Mouse (Mus musculus) embryonic facial prominence, embryonic 11.5 days (tissue): ENCODE data around the gene Spsb1. TPM values are rescaled to one million over a fixed set of nuclear protein-coding genes. Genes with fewer than 3 reads are reported as not detected.
A peak's percentile ranks its signal among the peaks of the same experiment; 100 is the strongest.

ENCODE experiments used
- ATAC-seq: fragments of 200-750 bp; cut with Nextera tagmentation; replicated peaks from 2 replicates; pipeline ENCODE4 v1.8.0; 2017; ENCODE audit warnings: low read depth; ENCODE audit not compliant: insufficient number of reproducible peaks, low FRiP score, low TSS enrichment
- DNase-seq: peaks from one replicate; pipeline ENCODE4 v3.0.0-alpha.2; 2015; ENCODE audit warnings: low spot score
- H3K27ac ChIP-seq: fragments of 300-500 bp; sonication (generic); replicated peaks from 2 replicates; pipeline ENCODE4 v1.5.1; 2014; ENCODE audit warnings: mild to moderate bottlenecking, low read depth, low read length, control low read depth
- H3K27me3 ChIP-seq: fragments of 300-500 bp; sonication (generic); 2 replicates; pipeline ENCODE4 v1.6.1; 2014; ENCODE audit warnings: mild to moderate bottlenecking, low read length, moderate library complexity, mixed read lengths; ENCODE audit not compliant: control insufficient read depth, insufficient read depth
- H3K36me3 ChIP-seq: fragments of 300-500 bp; sonication (generic); replicated peaks from 2 replicates; pipeline ENCODE4 v1.6.1; 2014; ENCODE audit warnings: low read depth, mild to moderate bottlenecking, low read length, moderate library complexity, mixed read lengths; ENCODE audit not compliant: control insufficient read depth, insufficient read depth
- H3K4me1 ChIP-seq: fragments of 300-500 bp; sonication (generic); 2 replicates; pipeline ENCODE4 v1.6.1; 2014; ENCODE audit warnings: low read length, mixed read lengths; ENCODE audit not compliant: control insufficient read depth, insufficient read depth
- H3K4me2 ChIP-seq: fragments of 300-500 bp; sonication (generic); 2 replicates; pipeline ENCODE4 v1.6.1; 2014; ENCODE audit warnings: low read depth, mild to moderate bottlenecking, control low read depth, low read length, moderate library complexity
- H3K4me3 ChIP-seq: fragments of 300-500 bp; sonication (generic); 2 replicates; pipeline ENCODE4 v1.5.1; 2014; ENCODE audit warnings: low read depth, low read length, control low read depth
- H3K9ac ChIP-seq: fragments of 300-500 bp; sonication (generic); replicated peaks from 2 replicates; pipeline ENCODE4 v1.6.1; 2014; ENCODE audit warnings: mild to moderate bottlenecking, control low read depth, low read length
- H3K9me3 ChIP-seq: fragments of 300-500 bp; sonication (generic); replicated peaks from 2 replicates; pipeline ENCODE4 v1.6.1; 2016; ENCODE audit warnings: mild to moderate bottlenecking, low read length, inconsistent platforms, mixed read lengths; ENCODE audit not compliant: control insufficient read depth
- WGBS: fragments of 180-500 bp; shearing (Covaris S2); extraction: QIAGEN DNeasy Blood & Tissue Kit; methylation state at CpG from one replicate; pipeline ENCODE4 v1.1.7; 2014; 5-methylcytosine and 5-hydroxymethylcytosine counted together
- polyA plus RNA-seq: library from polyadenylated mRNA; unstranded; fragments of >200 nt; fragmentation: Nextera tagmentation; extraction: Ambion mirVana; gene quantifications from 2 replicates; pipeline ENCODE4 v1.2.1, GENCODE M21; 2014

Spsb1 gene
- polyA plus RNA-seq, 1 experiment from 2014 or later, result 16.7 TPM

DNA sequence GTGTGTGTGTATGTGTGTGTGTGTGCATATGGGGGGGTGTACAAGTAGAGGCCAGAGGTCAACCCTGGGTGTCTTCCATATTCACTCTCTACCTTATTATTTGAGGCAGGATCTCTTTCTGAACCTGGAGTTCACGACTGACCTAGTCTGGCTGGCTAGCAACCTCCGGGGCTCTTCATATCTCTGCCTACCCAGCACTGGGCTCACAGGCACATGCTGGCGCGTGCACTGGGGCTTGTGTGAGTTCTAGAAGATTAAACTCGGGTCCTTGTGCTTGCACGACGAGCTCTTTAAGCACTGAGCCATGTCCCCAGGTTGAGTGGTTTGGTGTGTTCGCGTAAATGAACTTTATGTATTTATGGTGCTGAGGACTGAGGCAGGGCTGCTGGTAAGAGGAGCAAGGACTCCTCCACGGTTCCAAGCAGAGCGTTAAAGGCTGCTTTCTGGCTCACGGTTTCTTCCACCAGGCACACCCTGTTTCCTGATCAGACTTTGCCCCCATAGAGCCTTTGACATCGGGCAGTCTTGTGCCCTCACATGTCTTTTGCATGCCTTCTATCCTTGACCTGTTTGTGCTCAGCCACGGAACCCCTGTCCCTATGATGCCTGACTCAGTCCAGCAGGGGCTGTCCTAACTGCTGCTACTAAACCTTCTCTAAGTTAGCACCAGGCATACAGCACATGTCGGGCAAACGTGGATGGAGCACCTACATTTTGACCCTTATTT lies 21.2 kb downstream of the Spsb1 start:
- Histone ChIP-seq H3K36me3 (no peaks in the 10 kb centered on the region), H3K9ac (no peak overlapping the region), H3K4me1 (no peaks in the 10 kb centered on the region), H3K4me2 (no peak overlapping the region), H3K4me3 (no peak overlapping the region), H3K27me3 (no peaks in the 10 kb centered on the region), H3K27ac (no peak overlapping the region), H3K9me3 (no peaks in the 10 kb centered on the region)
- ATAC-seq (no peak), DNase-seq (no peak)
- 91% methylated on average over 16 of the region's 16 CpGs for WGBS

DNA sequence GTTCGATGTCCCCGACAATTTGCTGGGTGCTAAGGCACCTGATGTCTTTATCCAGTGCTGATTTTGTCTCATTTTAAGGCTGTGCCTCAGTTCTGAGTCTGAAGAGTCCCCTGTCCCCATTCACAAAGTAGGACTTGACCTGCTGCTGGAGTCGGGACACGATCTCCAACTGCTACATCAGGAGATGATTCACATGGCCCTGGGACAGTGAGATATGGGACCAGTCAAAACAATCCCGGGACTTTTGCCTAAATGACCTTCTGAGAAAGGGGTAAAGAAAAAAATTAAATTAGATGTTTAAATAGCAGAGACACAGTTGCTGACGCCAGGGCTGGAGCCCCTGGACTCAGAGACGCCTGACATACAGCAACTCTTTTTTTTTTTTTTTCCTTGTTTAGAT lies 21.8 kb downstream of the Spsb1 start:
- WGBS, result 91% methylated on average over 7 of the region's 7 CpGs
- Histone ChIP-seq H3K4me3 (no peak overlapping the region), H3K36me3 (no peaks in the 10 kb centered on the region), H3K27me3 (no peaks in the 10 kb centered on the region), H3K4me2 (no peak overlapping the region), H3K4me1 (no peaks in the 10 kb centered on the region), H3K27ac (no peak overlapping the region), H3K9me3 (no peaks in the 10 kb centered on the region), H3K9ac (no peak overlapping the region)
- ATAC-seq (no peak), DNase-seq (no peak)

DNA sequence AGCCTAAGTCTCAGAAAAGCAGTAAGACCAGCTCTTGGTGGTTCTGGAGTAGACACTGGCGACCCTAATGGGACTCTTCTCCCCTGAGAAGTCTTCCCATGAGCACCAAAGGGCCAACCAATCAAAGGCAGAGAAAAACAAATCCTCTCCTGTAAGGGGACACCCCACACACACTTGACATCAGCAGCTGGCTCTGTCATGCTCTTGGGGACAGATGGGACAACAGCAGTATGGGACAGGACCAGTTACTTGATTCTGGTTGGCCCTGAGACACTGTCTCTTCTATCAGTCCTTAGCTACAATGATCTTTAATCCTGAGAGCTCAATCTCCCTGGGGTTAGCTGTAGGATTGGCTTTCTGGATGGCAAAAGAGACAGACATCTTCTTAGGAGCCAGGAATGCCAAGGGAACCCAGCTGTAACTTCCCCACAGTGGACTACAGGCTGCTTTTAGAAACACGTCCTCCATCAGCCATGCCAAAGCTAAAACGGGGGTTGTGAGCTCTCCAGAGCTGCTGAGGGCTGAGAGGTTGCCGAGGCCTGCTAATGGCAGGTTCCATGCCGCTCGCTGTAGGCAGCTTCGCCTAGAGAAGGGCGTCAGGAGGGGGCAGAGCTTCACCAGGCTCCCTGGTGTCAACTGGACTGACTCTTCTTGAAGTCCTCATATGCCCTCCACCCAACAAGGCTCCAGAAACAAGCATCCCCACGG lies 22.6 kb downstream of the Spsb1 start:
- 83% methylated on average over 9 of the region's 9 CpGs for WGBS
- H3K27me3 ChIP-seq, result no peaks in the 10 kb centered on the region
- H3K4me1 ChIP-seq, result no peaks in the 10 kb centered on the region
- H3K4me2 ChIP-seq, result no peak overlapping the region
- no peak overlapping the region for H3K4me3 ChIP-seq
- no peaks in the 10 kb centered on the region for H3K9me3 ChIP-seq
- DNase-seq (no peak), ATAC-seq (no peak)
- no peak overlapping the region for H3K9ac ChIP-seq
- no peak overlapping the region for H3K27ac ChIP-seq
- H3K36me3 ChIP-seq, result no peaks in the 10 kb centered on the region

DNA sequence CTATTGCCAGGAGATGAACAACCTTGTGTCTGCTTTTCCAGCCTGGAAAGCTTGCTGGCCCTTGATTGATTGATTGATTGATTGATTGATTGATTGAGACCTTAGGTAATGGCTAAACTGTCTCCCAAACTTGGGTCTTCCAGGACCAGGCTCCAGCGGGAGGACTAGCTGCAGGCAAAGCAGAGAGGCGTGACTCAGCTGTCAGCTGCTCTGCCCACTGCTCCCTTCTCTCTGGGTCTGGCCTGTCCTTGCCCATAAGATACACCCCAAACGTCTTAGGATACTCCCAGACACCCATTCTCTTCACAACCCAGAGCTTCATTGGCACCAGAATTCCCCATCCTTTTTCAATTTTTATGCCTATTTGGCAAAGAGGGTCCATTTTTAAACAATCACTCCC lies 24.1 kb downstream of the Spsb1 start:
- ATAC-seq (no peak), DNase-seq (no peak)
- 70% methylated on average over 3 of the region's 3 CpGs for WGBS
- Histone ChIP-seq H3K4me2 (no peak overlapping the region), H3K4me1 (no peaks in the 10 kb centered on the region), H3K27me3 (no peaks in the 10 kb centered on the region), H3K4me3 (no peak overlapping the region), H3K27ac (no peak overlapping the region), H3K9ac (no peak overlapping the region), H3K9me3 (no peaks in the 10 kb centered on the region), H3K36me3 (no peaks in the 10 kb centered on the region)

DNA sequence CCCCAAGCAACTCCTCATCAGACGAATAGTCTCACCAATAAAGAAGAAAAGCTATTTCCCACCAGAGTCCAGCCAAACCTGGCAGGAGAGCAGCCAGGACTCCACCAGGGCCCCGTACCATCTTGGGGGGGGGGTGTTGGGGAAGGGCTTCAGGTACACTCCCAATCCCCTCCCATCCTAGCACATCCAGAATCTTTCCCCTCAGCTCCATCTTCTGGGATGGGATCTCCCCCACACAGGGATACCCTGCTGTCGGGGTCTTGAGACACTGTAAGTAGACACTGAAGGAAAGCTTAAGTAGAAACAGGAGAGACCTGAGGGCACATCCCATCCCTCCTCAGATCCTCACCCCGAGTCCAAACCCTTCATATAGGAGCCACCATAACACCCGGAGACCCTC lies 31.8 kb downstream of the Spsb1 start:
- Histone ChIP-seq H3K4me1 (peaks cover 28% of the 10 kb centered on the region), H3K4me2 (no peak overlapping the region), H3K9ac (no peak overlapping the region; the same call in 1 of the 2 replicates), H3K4me3 (no peak overlapping the region), H3K9me3 (no peaks in the 10 kb centered on the region), H3K27me3 (no peaks in the 10 kb centered on the region), H3K27ac (peak overlapping the region; percentile 85), H3K36me3 (no peaks in the 10 kb centered on the region)
- no peak for DNase-seq
- 52% methylated on average over 4 of the region's 5 CpGs for WGBS
- ATAC-seq, result no peak

DNA sequence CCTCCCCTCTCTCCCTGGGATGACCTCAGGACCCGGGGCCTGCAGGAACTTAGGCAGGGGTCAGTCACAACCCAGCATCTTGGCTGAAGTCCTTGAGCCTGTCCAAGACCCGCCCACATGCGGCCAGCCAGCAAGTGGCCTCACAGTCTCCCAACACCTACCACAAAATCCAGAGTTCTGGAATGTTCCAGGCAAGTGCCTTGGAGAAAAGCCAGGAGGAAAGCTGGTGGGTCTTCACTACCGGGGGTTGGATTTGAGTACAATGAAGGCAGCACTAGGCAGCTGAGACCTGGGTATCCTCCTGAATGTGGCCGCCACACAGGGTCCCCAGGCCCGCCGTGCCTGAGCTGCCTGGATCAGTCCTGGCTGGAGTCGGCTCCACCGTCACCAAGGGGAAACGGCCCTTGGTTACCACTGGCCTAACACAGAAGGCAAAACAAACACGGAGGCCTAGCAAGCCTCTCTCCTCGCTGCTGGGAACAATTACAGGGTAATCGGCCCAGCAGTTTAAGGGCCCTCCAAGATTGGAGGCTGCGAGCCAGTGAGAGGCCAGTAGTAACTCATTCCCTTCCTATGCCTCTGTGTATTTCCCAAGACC lies 32.6 kb downstream of the Spsb1 start:
- Histone ChIP-seq H3K27ac (peak overlapping the region; percentile 85), H3K9ac (peak overlapping the region; percentile 26; the same call in 1 of the 2 replicates), H3K9me3 (no peaks in the 10 kb centered on the region), H3K4me1 (peaks cover 31% of the 10 kb centered on the region), H3K4me3 (no peak overlapping the region), H3K27me3 (no peaks in the 10 kb centered on the region), H3K36me3 (no peaks in the 10 kb centered on the region), H3K4me2 (0 out of 2 replicates have a peak overlapping the region, but pooled peaks have one; percentile 7)
- ATAC-seq, result peak; percentile 77
- WGBS, result 16% methylated on average over 14 of the region's 14 CpGs
- peak; percentile 93 for DNase-seq

DNA sequence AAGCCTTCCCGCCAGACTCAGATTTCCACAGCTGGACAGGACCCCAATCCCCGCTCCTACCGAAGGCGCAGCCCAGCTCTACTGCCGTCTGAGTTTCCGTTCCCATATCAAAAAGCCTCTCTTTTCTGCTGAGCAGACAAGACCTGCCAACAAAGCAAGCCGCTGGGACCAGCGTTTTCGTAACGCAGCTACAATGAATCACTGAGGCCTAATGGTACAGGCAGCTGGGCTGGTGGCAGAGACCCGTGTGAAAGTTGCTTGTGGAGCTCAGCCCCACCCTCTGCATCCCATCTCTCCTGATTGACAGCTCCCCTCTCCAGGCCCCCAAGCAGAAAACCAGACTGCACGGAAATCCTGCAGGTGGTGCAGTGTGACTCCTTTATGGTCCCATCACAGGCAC lies 34.0 kb downstream of the Spsb1 start:
- peak overlapping the region; percentile 14; the same call in 1 of the 2 replicates for H3K9ac ChIP-seq
- H3K9me3 ChIP-seq, result no peaks in the 10 kb centered on the region
- no peaks in the 10 kb centered on the region for H3K36me3 ChIP-seq
- peaks cover 31% of the 10 kb centered on the region for H3K4me1 ChIP-seq
- no peak overlapping the region for H3K4me3 ChIP-seq
- DNase-seq, result no peak
- no peak overlapping the region for H3K4me2 ChIP-seq
- no peaks in the 10 kb centered on the region for H3K27me3 ChIP-seq
- no peak for ATAC-seq
- H3K27ac ChIP-seq, result no peak overlapping the region
- 35% methylated on average over 12 of the region's 12 CpGs for WGBS
